Mouse (Mus musculus): ENCODE measurements around the gene Lypd4. TPM values are rescaled to one million over a fixed set of nuclear protein-coding genes. Genes with fewer than 3 reads are reported as not detected.
"Not testable (repeated sequence)": the region's sequence is repeated elsewhere in the genome, so short reads cannot be mapped to it uniquely, and the experiment has no call there.

Gene Lypd4
- polyA plus RNA-seq, 1 experiment from 2014 or later = not detected

- H3K4me1 ChIP-seq = 0 out of 2 replicates have a peak, but pooled peaks cover 2% of the 10 kb centered on the region
- H3K9me3 ChIP-seq = no peaks in the 10 kb centered on the region
- H3K27ac ChIP-seq (replicated peaks) = no peak overlapping the region
- H3K4me3 ChIP-seq = no peak overlapping the region
- 80% methylated on average over 9 of the region's 9 CpGs for WGBS
- H3K4me2 ChIP-seq = no peak overlapping the region
- H3K36me3 ChIP-seq = no peaks in the 10 kb centered on the region
- ATAC-seq (ENCODE audit: extremely low read depth, insufficient number of reproducible peaks, low FRiP score, low TSS enrichment) = no peak
- no peak overlapping the region for H3K9ac ChIP-seq
- H3K27me3 ChIP-seq (replicated peaks) = no peaks in the 10 kb centered on the region
These were observed 24.6 kb downstream of the Lypd4 start for GRCm38 (mm10) chr7:24845181-24845580.

GRCm38 (mm10) chr7:24844144-24844543 lies 25.6 kb downstream of the Lypd4 start:
- Histone ChIP-seq H3K9me3 (no peaks in the 10 kb centered on the region), H3K27ac (replicated peaks) (no peak overlapping the region), H3K27me3 (replicated peaks) (no peaks in the 10 kb centered on the region), H3K4me1 (no peaks in the 10 kb centered on the region), H3K36me3 (no peaks in the 10 kb centered on the region), H3K4me2 (no peak overlapping the region), H3K4me3 (no peak overlapping the region), H3K9ac (no peak overlapping the region)
- ATAC-seq (ENCODE audit: extremely low read depth, insufficient number of reproducible peaks, low FRiP score, low TSS enrichment) = no peak
- 38% methylated on average over 5 of the region's 5 CpGs for WGBS

GRCm38 (mm10) chr7:24841009-24841408 lies 28.7 kb downstream of the Lypd4 start:
- no peak for ATAC-seq (ENCODE audit: extremely low read depth, insufficient number of reproducible peaks, low FRiP score, low TSS enrichment)
- WGBS = 64% methylated on average over 4 of the region's 4 CpGs
- H3K4me2 ChIP-seq = no peak overlapping the region
- H3K27me3 ChIP-seq (replicated peaks) = no peaks in the 10 kb centered on the region
- no peaks in the 10 kb centered on the region for H3K4me1 ChIP-seq
- no peak overlapping the region for H3K27ac ChIP-seq (replicated peaks)
- no peaks in the 10 kb centered on the region for H3K9me3 ChIP-seq
- H3K36me3 ChIP-seq = no peaks in the 10 kb centered on the region
- H3K4me3 ChIP-seq = no peak overlapping the region
- H3K9ac ChIP-seq = no peak overlapping the region

GRCm38 (mm10) chr7:24840331-24840730 lies 29.4 kb downstream of the Lypd4 start:
- 49% methylated on average over 3 of the region's 3 CpGs for WGBS
- Histone ChIP-seq H3K9ac (no peak overlapping the region), H3K4me2 (no peak overlapping the region), H3K9me3 (no peaks in the 10 kb centered on the region), H3K36me3 (no peaks in the 10 kb centered on the region), H3K27me3 (replicated peaks) (no peaks in the 10 kb centered on the region), H3K4me3 (no peak overlapping the region), H3K4me1 (no peaks in the 10 kb centered on the region), H3K27ac (replicated peaks) (no peak overlapping the region)
- no peak for ATAC-seq (ENCODE audit: extremely low read depth, insufficient number of reproducible peaks, low FRiP score, low TSS enrichment)

GRCm38 (mm10) chr7:24839410-24839808 lies 30.3 kb downstream of the Lypd4 start:
- H3K9ac ChIP-seq = no peak overlapping the region
- no peak for ATAC-seq (ENCODE audit: extremely low read depth, insufficient number of reproducible peaks, low FRiP score, low TSS enrichment)
- no peaks in the 10 kb centered on the region for H3K9me3 ChIP-seq
- no peaks in the 10 kb centered on the region for H3K27me3 ChIP-seq (replicated peaks)
- no peak overlapping the region for H3K27ac ChIP-seq (replicated peaks)
- H3K4me1 ChIP-seq = no peaks in the 10 kb centered on the region
- H3K36me3 ChIP-seq = no peaks in the 10 kb centered on the region
- WGBS = 68% methylated on average over 8 of the region's 8 CpGs
- no peak overlapping the region for H3K4me2 ChIP-seq
- H3K4me3 ChIP-seq = no peak overlapping the region

GRCm38 (mm10) chr7:24838732-24839409 lies 30.9 kb downstream of the Lypd4 start:
- ATAC-seq (ENCODE audit: extremely low read depth, insufficient number of reproducible peaks, low FRiP score, low TSS enrichment); H3K4me3 ChIP-seq; H3K4me2 ChIP-seq; H3K9me3 ChIP-seq; H3K27me3 ChIP-seq (replicated peaks); H3K36me3 ChIP-seq; H3K27ac ChIP-seq (replicated peaks); H3K4me1 ChIP-seq; H3K9ac ChIP-seq: not testable (repeated sequence)
- WGBS = 59% methylated on average over 13 of the region's 13 CpGs

GRCm38 (mm10) chr7:24827181-24827580 lies 42.6 kb downstream of the Lypd4 start:
- Histone ChIP-seq H3K4me3 (no peak overlapping the region), H3K4me1 (no peaks in the 10 kb centered on the region), H3K9ac (no peak overlapping the region), H3K27ac (replicated peaks) (no peak overlapping the region), H3K4me2 (no peak overlapping the region), H3K9me3 (0 out of 2 replicates have a peak, but pooled peaks cover 3% of the 10 kb centered on the region), H3K27me3 (replicated peaks) (no peaks in the 10 kb centered on the region), H3K36me3 (no peaks in the 10 kb centered on the region)
- 82% methylated on average over 4 of the region's 4 CpGs for WGBS
- no peak for ATAC-seq (ENCODE audit: extremely low read depth, insufficient number of reproducible peaks, low FRiP score, low TSS enrichment)

GRCm38 (mm10) chr7:24824452-24824851 lies 45.3 kb downstream of the Lypd4 start:
- no peak for ATAC-seq (ENCODE audit: extremely low read depth, insufficient number of reproducible peaks, low FRiP score, low TSS enrichment)
- WGBS = 55% methylated on average over 7 of the region's 7 CpGs

GRCm38 (mm10) chr7:24817502-24817901 lies 52.2 kb downstream of the Lypd4 start:
- no peaks in the 10 kb centered on the region for H3K36me3 ChIP-seq
- no peak overlapping the region for H3K9ac ChIP-seq
- no peak overlapping the region for H3K4me2 ChIP-seq
- H3K27ac ChIP-seq (replicated peaks) = no peak overlapping the region
- H3K9me3 ChIP-seq = no peaks in the 10 kb centered on the region
- no peaks in the 10 kb centered on the region for H3K4me1 ChIP-seq
- no peak for ATAC-seq (ENCODE audit: extremely low read depth, insufficient number of reproducible peaks, low FRiP score, low TSS enrichment)
- 0% methylated on average over 3 of the region's 3 CpGs for WGBS
- H3K27me3 ChIP-seq (replicated peaks) = peaks cover 7% of the 10 kb centered on the region; the same call in 1 of the 2 replicates
- H3K4me3 ChIP-seq = no peak overlapping the region

More at GRCm38 (mm10) chr7:24824452-24824851, 45.3 kb downstream of the Lypd4 start:
- no peak overlapping the region for H3K27ac ChIP-seq (replicated peaks)
- no peaks in the 10 kb centered on the region for H3K27me3 ChIP-seq (replicated peaks)
- H3K4me1 ChIP-seq = no peaks in the 10 kb centered on the region
- H3K4me3 ChIP-seq = no peak overlapping the region
- H3K4me2 ChIP-seq = no peak overlapping the region
- H3K9ac ChIP-seq = no peak overlapping the region
- H3K9me3 ChIP-seq = no peaks in the 10 kb centered on the region
- H3K36me3 ChIP-seq = no peaks in the 10 kb centered on the region

Other genes starting within 250 kb of the Lypd4 start
- gene Lypd3, start 233.4 kb downstream of the Lypd4 start, polyA plus RNA-seq (2015; fragmentation: Nextera tagmentation; extraction: Ambion mirVana) = 0.09 and 0.20 TPM in 2 replicates
- gene Tex101, start 193.3 kb downstream of the Lypd4 start, polyA plus RNA-seq (2015; fragmentation: Nextera tagmentation; extraction: Ambion mirVana) = not detected in 2 replicates
- gene BC049730, start 160.7 kb downstream of the Lypd4 start, polyA plus RNA-seq (2015; fragmentation: Nextera tagmentation; extraction: Ambion mirVana) = not detected in 2 replicates
- not detected in 2 replicates for gene Gm4763, start 143.0 kb downstream of the Lypd4 start, polyA plus RNA-seq (2015; fragmentation: Nextera tagmentation; extraction: Ambion mirVana)
- gene Cd177, start 109.6 kb downstream of the Lypd4 start, polyA plus RNA-seq (2015; fragmentation: Nextera tagmentation; extraction: Ambion mirVana) = 0.16 TPM in 1 of 2 replicates, not detected in the other
- not detected in 2 replicates for gene Ceacam10, start 92.7 kb downstream of the Lypd4 start, polyA plus RNA-seq (2015; fragmentation: Nextera tagmentation; extraction: Ambion mirVana)
- gene Gm9844, start 7.7 kb downstream of the Lypd4 start, polyA plus RNA-seq (2015; fragmentation: Nextera tagmentation; extraction: Ambion mirVana) = 10.6 and 11.8 TPM in 2 replicates
- gene Dmrtc2, start 116 bp upstream of the Lypd4 start, polyA plus RNA-seq (2015; fragmentation: Nextera tagmentation; extraction: Ambion mirVana) = 0.08 TPM in 1 of 2 replicates, not detected in the other
- gene Rps19, start 14.4 kb upstream of the Lypd4 start, polyA plus RNA-seq (2015; fragmentation: Nextera tagmentation; extraction: Ambion mirVana) = 1,220 and 1,401 TPM in 2 replicates
- 0.25 and 0.39 TPM in 2 replicates for gene Cd79a, start 27.4 kb upstream of the Lypd4 start, polyA plus RNA-seq (2015; fragmentation: Nextera tagmentation; extraction: Ambion mirVana)
- 59.0 and 64.0 TPM in 2 replicates for gene Arhgef1, start 33.0 kb upstream of the Lypd4 start, polyA plus RNA-seq (2015; fragmentation: Nextera tagmentation; extraction: Ambion mirVana)
- gene Gm4881, start 74.6 kb upstream of the Lypd4 start, polyA plus RNA-seq (2015; fragmentation: Nextera tagmentation; extraction: Ambion mirVana) = not detected in 2 replicates
- 185 and 197 TPM in 2 replicates for gene Rabac1, start 102.8 kb upstream of the Lypd4 start, polyA plus RNA-seq (2015; fragmentation: Nextera tagmentation; extraction: Ambion mirVana)
- gene Atp1a3, start 136.0 kb upstream of the Lypd4 start, polyA plus RNA-seq (2015; fragmentation: Nextera tagmentation; extraction: Ambion mirVana) = 1.4 and 1.6 TPM in 2 replicates
- gene Grik5, start 202.4 kb upstream of the Lypd4 start, polyA plus RNA-seq (2015; fragmentation: Nextera tagmentation; extraction: Ambion mirVana) = 4.1 and 4.6 TPM in 2 replicates
- gene Zfp574, start 202.6 kb upstream of the Lypd4 start, polyA plus RNA-seq (2015; fragmentation: Nextera tagmentation; extraction: Ambion mirVana) = 19.3 and 20.1 TPM in 2 replicates

Data from heart, embryonic 13.5 days (tissue).